Mouse (Mus musculus) erythroblast, embryonic 14.5 days (primary cell): ENCODE results near the gene Adprm.

ENCODE experiments used
- GATA1 ChIP-seq: IDR thresholded peaks from 2 replicates; pipeline ENCODE4 v1.6.1; 2012; ENCODE audit warnings: low read length, inconsistent platforms, mixed read lengths
- TAL1 ChIP-seq: IDR thresholded peaks from 3 replicates; pipeline ENCODE4 v1.6.1; 2012; ENCODE audit warnings: low read length, inconsistent platforms, mixed read lengths

DNA sequence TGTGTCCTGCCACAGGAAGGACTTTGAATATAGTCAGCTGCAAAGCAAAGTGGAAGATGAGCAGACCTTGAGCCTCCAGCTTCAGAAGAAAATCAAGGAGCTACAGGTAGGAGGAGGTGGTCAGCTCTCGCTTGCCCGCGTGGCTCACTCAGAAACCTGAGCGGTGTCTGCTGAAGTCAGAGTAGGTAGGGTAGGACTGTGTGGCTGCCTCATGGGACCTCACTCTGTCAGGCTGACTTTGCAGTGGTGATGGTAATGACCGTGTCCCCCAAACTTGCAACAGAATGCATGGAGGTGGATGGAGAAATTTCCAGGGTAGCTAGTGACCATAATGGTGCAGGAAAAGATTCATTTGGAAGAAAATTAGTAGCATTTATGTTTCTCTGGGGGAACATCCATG lies 41.3 kb upstream of the Adprm start:
- TF ChIP-seq GATA1, result no peak
- TF ChIP-seq TAL1, result no peak
